Mouse (Mus musculus) embryonic fibroblast, embryonic 13.5 days (primary cell): ENCODE data around the gene Ccdc136.

Experiments
- CTCF ChIP-seq: IDR thresholded peaks from 2 replicates; pipeline ENCODE4 v1.5.1; 2011; ENCODE audit warnings: mild to moderate bottlenecking, control low read depth, low read length, moderate library complexity, borderline replicate concordance; ENCODE audit not compliant: insufficient read depth
- POLR2A ChIP-seq: IDR thresholded peaks from 2 replicates; pipeline ENCODE4 v1.6.1; 2011; ENCODE audit warnings: low read depth, mild to moderate bottlenecking, control low read depth, low read length, moderate library complexity

DNA sequence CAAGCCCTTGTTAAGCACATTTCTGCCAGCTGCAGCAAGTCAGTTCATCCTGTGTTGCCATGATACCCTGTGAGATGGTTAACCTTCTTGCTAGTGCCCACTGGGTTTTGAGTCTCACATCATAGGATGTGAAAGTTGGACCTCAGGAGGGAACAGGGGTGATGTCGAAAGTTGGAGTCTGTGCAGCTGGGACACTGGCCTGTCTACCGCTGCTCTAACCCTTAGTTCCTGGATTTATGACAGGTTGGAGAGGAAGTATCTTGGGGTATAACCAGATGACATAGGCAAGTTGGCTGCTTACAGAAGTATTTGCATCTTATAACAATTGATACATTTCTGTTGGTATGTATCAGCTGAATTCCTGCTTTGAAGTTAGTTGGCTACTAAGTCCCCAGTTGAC, 24.5 kb downstream of the Ccdc136 start:
- TF ChIP-seq POLR2A, result no peak
- no peak for TF ChIP-seq CTCF
